Mouse (Mus musculus) intestine, embryonic 14.5 days (tissue): ENCODE data around the gene Nup210. TPM values are rescaled to one million over a fixed set of nuclear protein-coding genes. Genes with fewer than 3 reads are reported as not detected.

ENCODE experiments used
- ATAC-seq: fragments of 200-750 bp; cut with Nextera tagmentation; replicated peaks from 2 replicates; pipeline ENCODE4 v1.8.0; 2017; ENCODE audit warnings: low read depth, moderate number of reproducible peaks, moderate TSS enrichment, moderate library complexity; ENCODE audit not compliant: low FRiP score, low TSS enrichment
- DNase-seq: peaks from one replicate; pipeline ENCODE4 v3.0.0-alpha.2; 2018; ENCODE audit warnings: low spot score
- H3K27ac ChIP-seq: fragments of 300-500 bp; sonication (generic); 2 replicates; pipeline ENCODE4 v1.5.1; 2014; ENCODE audit warnings: low read depth, mild to moderate bottlenecking, control low read depth
- H3K27me3 ChIP-seq: fragments of 300-500 bp; sonication (generic); replicated peaks from 2 replicates; pipeline ENCODE4 v1.6.1; 2014; ENCODE audit warnings: low read length, control low read depth; ENCODE audit not compliant: control insufficient read depth, insufficient read depth
- H3K36me3 ChIP-seq: fragments of 300-500 bp; sonication (generic); 2 replicates; pipeline ENCODE4 v1.6.1; 2014; ENCODE audit warnings: low read length, control low read depth; ENCODE audit not compliant: control insufficient read depth, insufficient read depth
- H3K4me1 ChIP-seq: fragments of 300-500 bp; sonication (generic); replicated peaks from 2 replicates; pipeline ENCODE4 v1.6.1; 2014; ENCODE audit warnings: low read length, control low read depth, mixed read lengths; ENCODE audit not compliant: control insufficient read depth, insufficient read depth
- H3K4me2 ChIP-seq: fragments of 300-500 bp; sonication (generic); 2 replicates; pipeline ENCODE4 v1.6.1; 2014; ENCODE audit warnings: low read length
- H3K4me3 ChIP-seq: fragments of 300-500 bp; sonication (generic); 2 replicates; pipeline ENCODE4 v1.5.1; 2014; ENCODE audit warnings: low read depth, low read length, control low read depth, mixed read lengths
- H3K9ac ChIP-seq: fragments of 300-500 bp; sonication (generic); 2 replicates; pipeline ENCODE4 v1.6.1; 2014; ENCODE audit warnings: mild to moderate bottlenecking, low read length
- H3K9me3 ChIP-seq: fragments of 300-500 bp; sonication (generic); 2 replicates; pipeline ENCODE4 v1.6.1; 2016; ENCODE audit warnings: low read length, control low read depth; ENCODE audit not compliant: control insufficient read depth
- WGBS: fragments of 180-500 bp; shearing (Covaris S2); extraction: QIAGEN DNeasy Blood & Tissue Kit; methylation state at CpG from one replicate; pipeline ENCODE4 v1.1.7; 2014; 5-methylcytosine and 5-hydroxymethylcytosine counted together
- polyA plus RNA-seq: library from polyadenylated mRNA; unstranded; fragments of >200 nt; fragmentation: Nextera tagmentation; extraction: Ambion mirVana; gene quantifications from 2 replicates; pipeline ENCODE4 v1.2.1, GENCODE M21; 2014

Nup210 gene
- polyA plus RNA-seq, 1 experiment from 2014 or later = 24.7 TPM

DNA sequence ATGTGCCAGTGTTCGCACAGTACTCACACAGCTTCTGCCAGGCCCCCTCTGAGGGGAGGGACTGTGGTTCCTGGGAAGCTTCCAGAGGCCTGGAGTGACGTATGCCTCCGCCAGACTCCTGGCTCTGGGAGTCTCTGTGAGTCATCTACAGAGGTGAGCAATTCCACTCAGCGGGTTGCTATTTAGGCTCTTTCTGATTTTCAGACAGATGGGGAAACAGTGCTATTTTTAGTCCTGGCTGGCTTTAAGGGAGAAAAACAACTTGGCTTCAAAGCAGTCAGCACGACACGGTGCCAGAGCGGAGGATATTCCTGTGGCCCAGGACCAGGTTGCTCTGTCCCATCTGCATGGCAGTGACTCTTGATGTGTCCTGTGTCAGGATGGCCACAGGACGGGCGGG lies 40.4 kb downstream of the Nup210 start:
- no peak for DNase-seq

DNA sequence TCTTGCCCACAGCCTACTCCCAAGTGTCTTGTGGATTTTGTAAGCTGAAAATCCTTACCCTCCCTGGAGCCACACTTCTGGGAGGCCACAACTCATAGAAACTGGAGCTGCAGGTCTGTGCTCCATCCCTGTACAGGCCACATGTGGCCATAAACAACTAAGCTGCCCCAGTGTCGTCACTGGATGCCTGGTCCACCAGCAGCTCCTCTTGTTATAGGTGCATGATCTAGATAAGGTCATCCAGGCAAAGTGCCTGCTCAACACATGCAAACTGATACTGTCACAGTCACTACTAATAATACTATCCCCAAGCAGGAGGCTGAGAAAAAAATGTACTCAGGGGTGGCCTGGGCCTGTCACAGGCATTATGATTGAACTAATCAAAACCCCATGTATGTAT lies 48.1 kb downstream of the Nup210 start:
- no peak for ATAC-seq
- peaks cover 10% of the 10 kb centered on the region; the same call in 1 of the 2 replicates for H3K36me3 ChIP-seq

More for the DNA sequence above, 40.4 kb downstream of the Nup210 start:
- Histone ChIP-seq H3K9ac (no peak overlapping the region), H3K4me3 (no peak overlapping the region), H3K4me1 (no peaks in the 10 kb centered on the region), H3K36me3 (peaks cover 7% of the 10 kb centered on the region; the same call in 1 of the 2 replicates), H3K4me2 (no peak overlapping the region), H3K27ac (no peak overlapping the region), H3K27me3 (no peaks in the 10 kb centered on the region), H3K9me3 (peaks cover 4% of the 10 kb centered on the region; the same call in 1 of the 2 replicates)
- ATAC-seq = no peak
- 60% methylated on average over 9 of the region's 9 CpGs for WGBS

DNA sequence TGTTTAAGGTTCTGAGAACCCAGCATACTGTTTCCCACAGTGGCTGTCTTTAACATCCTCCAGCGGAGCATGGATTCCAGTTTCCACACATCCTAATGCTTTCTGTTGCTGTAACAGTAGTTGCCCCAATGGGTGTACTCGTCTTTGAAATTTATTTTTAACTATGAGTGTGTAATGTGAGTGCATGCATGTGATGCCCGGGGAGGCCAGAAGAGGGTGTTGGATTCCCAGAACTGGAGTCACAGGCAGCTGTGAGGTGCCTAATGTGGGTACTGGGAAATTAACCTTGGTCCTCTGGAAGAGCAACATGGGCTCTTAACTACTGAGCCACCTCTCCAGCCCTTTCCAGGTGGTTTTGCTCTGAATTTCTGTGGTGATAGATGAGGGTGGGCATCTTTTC lies 49.6 kb downstream of the Nup210 start:
- H3K27me3 ChIP-seq = no peaks in the 10 kb centered on the region
- H3K9me3 ChIP-seq = no peaks in the 10 kb centered on the region
- no peak overlapping the region for H3K4me3 ChIP-seq
- 88% methylated on average over 3 of the region's 3 CpGs for WGBS
- DNase-seq (no peak), ATAC-seq (no peak)
- no peak overlapping the region for H3K9ac ChIP-seq
- H3K36me3 ChIP-seq = 0 out of 2 replicates have a peak, but pooled peaks cover 3% of the 10 kb centered on the region
- no peaks in the 10 kb centered on the region for H3K4me1 ChIP-seq
- H3K4me2 ChIP-seq = no peak overlapping the region
- no peak overlapping the region for H3K27ac ChIP-seq

More for the DNA sequence above, 48.1 kb downstream of the Nup210 start:
- Histone ChIP-seq H3K4me1 (no peaks in the 10 kb centered on the region), H3K4me3 (no peak overlapping the region), H3K9ac (no peak overlapping the region), H3K27me3 (no peaks in the 10 kb centered on the region), H3K4me2 (no peak overlapping the region), H3K27ac (no peak overlapping the region), H3K9me3 (peaks cover 4% of the 10 kb centered on the region; the same call in 1 of the 2 replicates)
- WGBS = 76% methylated on average over 1 of the region's 1 CpGs
- no peak for DNase-seq

DNA sequence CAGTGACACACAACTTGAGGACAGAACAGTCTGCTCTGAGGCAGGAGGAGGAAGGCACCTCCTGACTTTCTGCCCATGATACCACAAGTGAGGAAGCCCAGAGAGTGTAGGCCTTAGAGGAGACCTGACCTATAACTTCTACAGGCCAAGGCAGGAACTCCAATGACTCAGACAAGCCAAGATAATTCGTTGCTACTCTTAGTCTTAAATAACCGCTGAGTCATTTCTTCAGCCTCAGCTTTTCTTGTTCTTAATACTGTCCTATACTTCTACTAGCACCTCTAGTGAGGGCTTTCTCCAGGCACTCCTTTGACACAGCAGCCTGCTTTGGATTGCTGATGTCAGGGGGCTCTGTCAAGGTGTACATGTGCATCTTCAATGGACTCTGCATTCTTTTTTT lies 55.3 kb downstream of the Nup210 start:
- Histone ChIP-seq H3K9ac (no peak overlapping the region), H3K4me3 (no peak overlapping the region), H3K27ac (no peak overlapping the region), H3K4me1 (peaks cover 8% of the 10 kb centered on the region), H3K27me3 (no peaks in the 10 kb centered on the region), H3K9me3 (no peaks in the 10 kb centered on the region), H3K4me2 (no peak overlapping the region), H3K36me3 (0 out of 2 replicates have a peak, but pooled peaks cover 3% of the 10 kb centered on the region)
- WGBS = 92% methylated on average over 2 of the region's 2 CpGs
- no peak for ATAC-seq
- DNase-seq = no peak

DNA sequence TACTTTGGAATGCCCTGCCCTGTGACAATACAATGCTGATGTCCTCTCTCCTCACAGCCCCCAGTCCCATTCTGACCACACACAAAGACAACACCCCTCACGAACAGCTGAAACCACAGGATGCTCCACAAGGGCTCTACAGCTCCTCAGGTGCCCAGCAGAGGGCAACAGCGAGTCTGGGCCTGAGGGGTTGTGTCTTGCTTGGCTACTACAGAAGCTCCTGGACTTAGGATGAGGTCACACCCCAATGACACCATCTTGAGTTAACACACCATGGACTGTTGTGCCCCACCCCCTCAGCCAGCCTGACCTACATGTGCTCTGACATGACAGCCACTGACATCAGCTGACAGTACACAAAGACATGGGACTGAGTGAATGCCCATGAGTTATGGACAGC lies 56.9 kb downstream of the Nup210 start:
- no peak overlapping the region for H3K9ac ChIP-seq
- no peak overlapping the region for H3K27ac ChIP-seq
- no peak overlapping the region for H3K4me3 ChIP-seq
- peaks cover 8% of the 10 kb centered on the region for H3K4me1 ChIP-seq
- 49% methylated on average over 2 of the region's 2 CpGs for WGBS
- H3K27me3 ChIP-seq = no peaks in the 10 kb centered on the region
- ATAC-seq = no peak; the same call in 1 of the 2 replicates
- 0 out of 2 replicates have a peak, but pooled peaks cover 3% of the 10 kb centered on the region for H3K36me3 ChIP-seq
- peak; percentile 72 for DNase-seq
- no peak overlapping the region for H3K4me2 ChIP-seq
- no peaks in the 10 kb centered on the region for H3K9me3 ChIP-seq

DNA sequence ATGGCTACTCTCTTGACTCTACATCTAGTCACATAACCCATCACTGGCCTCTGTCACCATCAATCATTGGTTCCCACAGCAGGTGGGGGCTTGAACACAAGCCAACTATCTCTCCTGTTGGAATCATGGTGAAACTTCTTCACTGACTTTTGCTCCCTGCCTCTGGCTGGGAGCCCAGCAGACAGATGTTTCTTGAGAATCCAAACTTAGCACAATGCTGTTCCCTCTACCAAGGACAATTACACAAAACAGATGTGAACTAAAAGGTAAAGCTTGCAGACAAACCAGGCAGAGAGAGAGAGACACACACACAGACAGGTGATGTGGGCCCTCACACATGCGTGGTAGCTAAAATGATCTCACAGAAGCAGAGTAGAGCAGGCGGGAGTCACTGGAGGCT lies 58.6 kb downstream of the Nup210 start:
- peak; percentile 68 for DNase-seq
- WGBS = 45% methylated on average over 2 of the region's 2 CpGs

DNA sequence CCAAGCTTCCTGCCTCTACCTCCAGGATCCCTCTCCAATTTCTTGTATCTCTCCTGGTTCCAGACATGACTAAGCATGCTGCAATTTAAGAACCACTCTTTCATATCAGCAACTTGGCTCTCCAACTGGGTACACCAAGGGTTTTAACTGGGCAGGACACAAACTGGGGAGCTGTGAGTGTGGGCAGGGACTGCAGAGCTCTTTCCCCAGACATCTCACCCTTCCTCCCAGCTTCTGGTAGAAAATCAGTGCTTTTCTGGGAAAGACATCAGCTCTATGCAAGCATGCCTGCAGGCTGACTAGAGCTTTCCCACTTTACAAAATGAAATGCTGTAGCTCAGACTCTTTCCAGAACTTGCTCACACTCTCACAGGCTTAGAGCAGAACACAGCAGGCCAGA lies 60.3 kb downstream of the Nup210 start:
- no peak overlapping the region for H3K4me2 ChIP-seq
- ATAC-seq = no peak
- H3K4me3 ChIP-seq = no peak overlapping the region
- H3K27me3 ChIP-seq = no peaks in the 10 kb centered on the region
- no peaks in the 10 kb centered on the region for H3K9me3 ChIP-seq
- peaks cover 6% of the 10 kb centered on the region; the same call in 1 of the 2 replicates for H3K36me3 ChIP-seq
- no peak overlapping the region for H3K9ac ChIP-seq
- peaks cover 8% of the 10 kb centered on the region for H3K4me1 ChIP-seq
- DNase-seq = no peak
- H3K27ac ChIP-seq = no peak overlapping the region

More for the DNA sequence above, 58.6 kb downstream of the Nup210 start:
- Histone ChIP-seq H3K27ac (no peak overlapping the region), H3K4me1 (peaks cover 8% of the 10 kb centered on the region), H3K4me3 (no peak overlapping the region), H3K9me3 (no peaks in the 10 kb centered on the region), H3K9ac (no peak overlapping the region), H3K4me2 (no peak overlapping the region), H3K36me3 (peaks cover 4% of the 10 kb centered on the region; the same call in 1 of the 2 replicates), H3K27me3 (no peaks in the 10 kb centered on the region)
- peak; percentile 51; the same call in 1 of the 2 replicates for ATAC-seq

DNA sequence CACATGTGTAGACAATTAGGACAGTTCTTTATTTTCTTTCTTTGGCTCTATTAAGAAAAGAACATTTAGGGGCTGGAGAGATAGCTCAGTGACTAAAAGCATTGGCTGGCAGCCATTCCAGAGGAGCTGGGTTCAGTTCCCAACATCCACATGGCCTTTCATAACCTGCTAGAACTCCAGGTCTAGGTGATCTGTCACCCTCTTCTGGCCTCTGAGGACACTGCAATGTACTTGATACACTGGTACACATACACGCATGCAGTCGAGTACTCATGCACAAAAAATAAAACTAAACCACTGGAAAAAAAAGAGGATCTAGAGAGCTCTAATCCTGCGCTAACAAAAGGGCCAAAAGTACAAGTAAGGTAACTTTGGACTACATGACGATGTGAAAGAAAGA lies 64.1 kb downstream of the Nup210 start:
- 96% methylated on average over 4 of the region's 4 CpGs for WGBS
- H3K4me2 ChIP-seq = no peak overlapping the region

DNA sequence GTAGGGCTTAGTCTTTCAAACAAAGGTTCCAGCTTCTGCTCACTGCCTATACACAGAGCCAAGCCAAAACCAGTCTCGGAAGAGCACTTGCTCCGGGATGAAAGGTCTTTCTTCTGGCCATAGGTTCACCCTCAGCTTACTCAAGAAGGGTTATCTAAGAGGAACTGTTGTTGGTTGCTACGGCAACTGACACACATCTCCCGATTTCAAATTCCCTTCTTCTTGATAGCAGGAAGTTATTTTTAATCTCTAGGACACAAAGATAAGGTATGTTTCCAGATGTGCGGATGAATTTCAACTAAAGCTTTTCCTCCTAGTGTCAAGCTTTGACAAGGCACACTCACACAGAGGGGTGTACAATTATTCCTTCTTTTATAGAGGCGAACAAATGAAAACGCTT lies 68.6 kb downstream of the Nup210 start:
- Histone ChIP-seq H3K9ac (no peak overlapping the region), H3K36me3 (peaks cover 2% of the 10 kb centered on the region; the same call in 1 of the 2 replicates), H3K9me3 (no peaks in the 10 kb centered on the region), H3K4me2 (no peak overlapping the region), H3K27ac (no peak overlapping the region), H3K27me3 (no peaks in the 10 kb centered on the region), H3K4me3 (no peak overlapping the region), H3K4me1 (peaks cover 5% of the 10 kb centered on the region)
- DNase-seq (no peak), ATAC-seq (no peak)
- WGBS = 78% methylated on average over 7 of the region's 7 CpGs

More for the DNA sequence above, 64.1 kb downstream of the Nup210 start:
- Histone ChIP-seq H3K4me3 (no peak overlapping the region), H3K4me1 (no peaks in the 10 kb centered on the region), H3K36me3 (peaks cover 6% of the 10 kb centered on the region; the same call in 1 of the 2 replicates), H3K9me3 (no peaks in the 10 kb centered on the region), H3K27ac (no peak overlapping the region), H3K27me3 (no peaks in the 10 kb centered on the region), H3K9ac (no peak overlapping the region)
- no peak for ATAC-seq
- no peak for DNase-seq
